8 mouse cellular contexts compared by ENCODE assay signal in the genomic region with DNA sequence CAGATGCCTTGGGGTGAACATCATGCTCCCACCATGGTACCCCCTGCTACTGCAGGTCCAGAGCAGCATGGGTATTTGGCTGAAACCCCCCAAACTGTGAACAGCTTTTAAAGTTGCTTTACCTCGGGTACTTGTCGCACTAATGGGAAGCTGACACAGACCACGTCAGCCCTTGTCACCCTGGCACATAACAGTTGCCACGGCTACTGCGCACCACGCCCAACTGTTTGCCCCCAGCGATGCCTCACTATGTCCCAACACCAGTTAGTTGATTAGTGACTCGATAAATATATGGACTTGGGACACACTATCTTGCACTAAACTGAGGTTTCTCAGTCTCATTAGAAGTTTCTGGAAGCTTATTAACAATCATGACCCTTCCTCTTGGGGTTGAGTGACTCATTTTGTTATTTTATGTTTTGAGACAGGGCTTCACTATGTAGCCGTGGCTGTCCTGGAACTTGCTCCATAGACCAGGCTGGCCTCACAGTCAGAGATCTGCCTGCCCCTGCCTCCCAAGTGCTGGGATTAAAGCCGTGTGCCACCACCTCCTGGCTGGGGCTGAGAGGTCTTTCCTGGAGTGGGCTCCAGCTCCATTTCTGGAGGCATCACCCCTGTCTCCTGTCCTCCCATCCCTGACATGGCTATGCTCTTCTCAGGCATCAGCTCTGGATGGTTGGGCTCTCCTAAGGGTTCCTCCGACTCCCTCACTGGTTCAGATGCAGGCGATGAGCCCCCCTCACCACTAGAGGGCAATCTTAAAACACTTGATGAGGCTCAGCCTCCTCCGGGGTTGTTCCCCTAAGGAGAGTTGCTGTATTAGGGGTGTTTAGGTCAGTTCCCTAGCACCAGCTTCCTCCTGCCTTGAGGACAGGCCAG. TPM values are rescaled to one million over a fixed set of nuclear protein-coding genes. Genes with fewer than 3 reads are reported as not detected.
DNase-seq lines count a peak whose midpoint lies in the region; ATAC-seq and TF ChIP-seq lines count a peak whose summit lies in the region.

No protein-coding gene starts in this region.

- TF ChIP-seq CTCF in cortical plate, adult 2 months (IDR thresholded peaks at IDR 0.05; ENCODE audit: extremely low read depth, insufficient read depth, low read length): peak; percentile 90

- intact Hi-C loops in left cerebral cortex, postnatal 10 days (cut with DNase I): loop anchor here (10.0 kb wide), 1 partner anchor 89 kb away; no protein-coding TSS in a partner anchor

- H3K4me3 ChIP-seq in cortical plate, adult 2 months (ENCODE audit: insufficient read depth, low read length): no peak overlapping the region

- H3K27ac ChIP-seq in cortical plate, adult 2 months (ENCODE audit: insufficient read depth, low read length): no peak overlapping the region

- no peak for TF ChIP-seq POLR2A in cortical plate, adult 2 months (IDR thresholded peaks at IDR 0.05; ENCODE audit: extremely low read depth, insufficient read depth, low read length)

- H3K4me1 ChIP-seq in cortical plate, adult 2 months (ENCODE audit: control insufficient read depth, insufficient read depth, low read length): no peaks in the 10 kb centered on the region

- ATAC-seq in inflammation-experienced regulatory T-cells, adult 6 months: peak; percentile 83
- peak; percentile 92 for ATAC-seq in megakaryocyte-erythroid progenitor cell, adult 5-6 weeks (replicated peaks; ENCODE audit: low FRiP score, low TSS enrichment, poor library complexity, severe bottlenecking)

- DNase-seq in adipocyte (ENCODE audit: low spot score): peak; percentile 81
- DNase-seq in gastrocnemius, postnatal 10 days: peak; percentile 72
- DNase-seq in left cerebral cortex, postnatal 10 days (ENCODE audit: extremely low spot score in 1 of 2, low spot score in 2 of 2): peak; percentile 78 to 80
- peak; percentile 77 for DNase-seq in right cerebral cortex, postnatal 25 days
- peak; percentile 69 for DNase-seq in yolk sac, embryonic 10.5 days (ENCODE audit: low spot score)

RNA-seq across cellular contexts. Expression of gene Sccpdh, which starts 22.7 kb away (rescaled TPM):
- polyA plus RNA-seq in cortical plate, adult 2 months (2012; rRNA removed): 66.9 and 75.0 TPM in 2 replicates
- 10 to 100 TPM; 58.7 to 59.7 TPM for total RNA-seq in gastrocnemius, postnatal 10 days (2021)
- 10 to 100 TPM in 2 of 3 experiments, 1 to 10 TPM in 1; 3.8 to 19.0 (median 14.8) TPM for polyA plus RNA-seq in inflammation-experienced regulatory T-cells, adult 6 months (2017; shearing (Covaris generic))
- total RNA-seq in left cerebral cortex, postnatal 10 days (2021): 10 to 100 TPM; 68.6 to 68.8 TPM
- 1.4 and 5.1 TPM in 2 replicates for total RNA-seq in megakaryocyte-erythroid progenitor cell, adult 5-6 weeks (2014; fragmentation: Nextera tagmentation)
- 13.2 and 26.4 TPM in 2 replicates for total RNA-seq in megakaryocyte-erythroid progenitor cell, adult 5-6 weeks (2017)
